Mouse (Mus musculus): ENCODE results near the gene H2-Q10.
"Not testable (repeated sequence)": the region's sequence is repeated elsewhere in the genome, so short reads cannot be mapped to it uniquely, and the experiment has no call there.

Gene H2-Q10

DNA sequence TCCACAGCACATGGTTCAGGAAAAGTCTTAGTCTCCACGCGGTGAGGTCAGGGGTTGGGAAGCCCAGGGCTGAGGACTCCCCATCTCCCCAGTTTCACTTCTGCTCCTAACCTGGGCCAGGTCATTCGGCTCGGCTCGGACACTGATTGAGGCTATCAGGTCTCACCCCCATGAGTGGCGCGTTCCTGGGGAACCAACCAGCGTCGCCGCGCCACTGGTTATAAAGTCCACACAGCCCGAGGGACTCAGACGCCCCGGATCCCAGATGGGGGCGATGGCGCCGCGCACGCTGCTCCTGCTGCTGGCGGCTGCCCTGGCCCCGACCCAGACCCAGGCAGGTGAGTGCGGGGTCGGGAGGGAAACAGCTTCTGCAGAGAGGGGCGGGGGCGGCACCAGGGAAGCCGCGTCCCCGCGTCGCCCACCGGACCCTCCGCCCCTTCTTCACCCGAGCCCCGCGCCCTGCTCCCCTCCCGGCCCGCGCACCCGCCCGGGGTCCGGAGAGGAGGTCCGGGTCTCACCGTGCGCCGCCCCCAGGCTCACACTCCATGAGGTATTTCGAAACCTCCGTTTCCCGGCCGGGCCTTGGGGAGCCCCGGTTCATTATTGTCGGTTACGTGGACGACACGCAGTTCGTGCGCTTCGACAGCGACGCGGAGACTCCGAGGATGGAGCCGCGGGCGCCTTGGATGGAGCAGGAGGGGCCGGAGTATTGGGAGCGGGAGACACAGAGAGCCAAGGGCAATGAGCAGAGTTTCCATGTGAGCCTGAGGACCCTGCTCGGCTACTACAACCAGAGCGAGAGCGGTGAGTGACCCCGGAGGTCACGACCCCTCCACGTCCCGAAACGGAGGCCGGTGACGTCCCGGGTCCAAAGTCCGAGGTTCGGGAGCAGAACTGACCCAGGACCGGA, at the start of gene H2-Q10:
Gene H2-Q10, plus strand, starts transcription at position 248 of the 910 bp plus-strand sequence.
- DNase-seq (ENCODE audit: extremely low read depth, low read depth, low spot score), result no peak

DNA sequence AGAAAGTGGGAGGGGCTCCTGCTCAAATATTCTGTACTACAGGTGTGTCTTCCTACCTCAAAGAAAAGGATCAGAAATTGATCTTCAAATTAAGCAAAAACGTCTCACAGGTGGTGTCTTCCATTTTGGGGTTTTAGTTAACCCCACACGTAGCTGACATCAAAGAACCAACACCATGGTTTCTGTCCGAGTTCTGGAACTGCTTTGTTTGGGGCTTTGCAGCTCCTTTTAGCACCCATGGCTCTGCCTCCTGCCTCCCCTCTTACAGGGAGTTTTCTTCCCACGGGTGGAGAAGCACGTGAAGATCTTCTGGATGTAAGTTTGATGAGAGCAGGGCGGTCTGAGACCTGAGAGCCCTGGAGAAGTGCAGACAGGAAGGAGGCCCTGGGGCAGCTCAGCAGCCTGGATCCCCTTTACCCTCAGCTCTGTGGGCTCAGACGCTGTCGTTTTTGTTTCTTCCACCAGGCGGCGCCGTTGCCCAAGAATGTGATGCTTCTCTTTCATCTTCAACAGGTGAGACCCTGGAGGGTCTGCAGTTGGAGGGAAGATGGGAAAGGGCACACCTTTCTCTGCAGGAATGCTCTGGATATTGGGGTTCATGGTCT, 49.6 kb upstream of the H2-Q10 start:
- not testable (repeated sequence) for DNase-seq (ENCODE audit: extremely low read depth, low read depth, low spot score)

DNA sequence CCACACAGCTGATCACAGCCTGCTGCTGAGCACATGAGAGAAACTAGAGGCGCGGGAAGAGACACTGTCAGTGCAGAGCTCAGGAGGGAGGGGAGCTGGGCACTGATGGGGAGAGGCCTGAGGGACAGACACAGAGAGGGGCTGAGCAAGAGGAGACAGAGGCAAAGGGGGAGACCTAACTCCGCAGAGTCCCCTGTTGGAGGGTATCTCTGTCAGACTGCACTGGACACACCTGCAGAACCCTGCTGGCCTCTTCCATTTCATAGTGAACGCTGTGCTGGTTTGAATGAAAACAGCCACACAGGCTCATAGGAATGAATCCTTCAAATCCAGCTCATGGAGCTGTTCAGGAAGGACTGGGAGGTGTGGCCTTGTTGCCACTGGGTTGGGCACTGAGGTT, 48.6 kb upstream of the H2-Q10 start:
- not testable (repeated sequence) for DNase-seq (ENCODE audit: extremely low read depth, low read depth, low spot score)

DNA sequence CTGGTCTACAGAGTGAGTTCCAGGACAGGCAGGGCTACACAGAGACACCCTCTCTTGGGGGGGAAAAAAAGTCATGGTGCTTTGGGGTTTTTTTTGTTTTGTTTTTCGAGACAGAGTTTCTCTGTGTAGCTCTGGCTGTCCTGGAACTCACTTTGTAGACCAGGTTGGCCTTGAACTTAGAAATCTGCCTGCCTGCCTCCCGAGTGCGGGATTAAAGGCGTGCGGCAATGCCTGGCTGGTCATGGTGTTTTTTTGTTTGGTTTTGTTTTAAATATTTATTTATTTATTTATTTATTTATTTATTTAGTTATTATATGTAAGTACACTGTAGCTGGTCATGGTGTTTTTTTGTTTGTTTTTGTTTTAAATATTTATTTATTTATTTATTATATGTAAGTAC, 47.5 kb upstream of the H2-Q10 start:
- not testable (repeated sequence) for DNase-seq (ENCODE audit: extremely low read depth, low read depth, low spot score)

DNA sequence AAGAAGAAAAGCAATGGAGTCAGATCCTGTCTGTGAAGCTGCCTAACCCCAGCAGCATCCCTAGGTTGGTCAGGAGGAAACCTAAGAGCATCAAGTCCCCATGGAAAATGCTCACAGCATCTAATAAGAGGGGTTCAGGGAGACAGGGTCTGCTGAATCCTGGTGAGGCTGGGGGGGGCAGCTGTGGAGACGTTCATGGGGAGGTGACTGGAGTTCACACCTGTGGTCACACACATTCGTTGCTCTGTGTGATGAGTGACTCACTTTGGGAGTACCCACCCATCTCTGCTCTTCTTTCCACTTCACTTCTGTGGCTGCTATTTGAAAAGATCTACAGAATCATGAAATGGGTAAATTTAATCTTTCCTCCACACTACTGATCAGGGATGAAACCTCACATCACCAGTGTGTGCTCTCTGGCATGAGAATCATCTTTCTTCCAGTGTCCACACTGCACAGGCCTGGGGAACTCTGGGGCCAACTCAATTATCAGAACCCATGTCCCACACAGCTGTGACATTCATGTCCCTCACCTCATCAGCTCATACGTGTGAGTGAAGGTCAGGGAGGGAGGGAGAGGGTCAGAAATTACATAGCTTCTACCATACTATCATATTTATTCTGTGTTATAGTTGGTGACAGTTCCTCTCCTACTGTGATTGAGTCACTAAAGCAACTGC, 46.6 kb upstream of the H2-Q10 start:
- DNase-seq (ENCODE audit: extremely low read depth, low read depth, low spot score), result not testable (repeated sequence)

DNA sequence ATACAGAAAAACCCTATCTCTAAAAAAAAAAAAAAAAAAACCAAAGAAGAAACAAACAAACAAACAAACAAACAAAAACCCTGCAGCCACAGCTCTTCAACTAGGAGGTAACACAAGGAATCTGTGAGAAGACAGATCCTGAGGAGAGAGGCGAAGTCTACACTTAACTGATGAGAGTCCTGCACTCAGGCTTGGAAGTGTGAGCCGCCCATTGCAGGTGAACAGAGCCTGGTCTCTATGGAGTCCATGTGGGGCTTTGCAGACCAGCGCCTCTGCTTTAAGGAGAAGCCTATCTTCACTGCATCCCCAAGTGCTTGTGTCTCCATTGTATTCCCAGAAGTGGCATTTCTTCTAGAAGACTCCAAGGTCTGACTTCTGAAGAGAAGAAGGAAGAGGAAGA, 45.8 kb upstream of the H2-Q10 start:
- DNase-seq (ENCODE audit: extremely low read depth, low read depth, low spot score), result not testable (repeated sequence)

DNA sequence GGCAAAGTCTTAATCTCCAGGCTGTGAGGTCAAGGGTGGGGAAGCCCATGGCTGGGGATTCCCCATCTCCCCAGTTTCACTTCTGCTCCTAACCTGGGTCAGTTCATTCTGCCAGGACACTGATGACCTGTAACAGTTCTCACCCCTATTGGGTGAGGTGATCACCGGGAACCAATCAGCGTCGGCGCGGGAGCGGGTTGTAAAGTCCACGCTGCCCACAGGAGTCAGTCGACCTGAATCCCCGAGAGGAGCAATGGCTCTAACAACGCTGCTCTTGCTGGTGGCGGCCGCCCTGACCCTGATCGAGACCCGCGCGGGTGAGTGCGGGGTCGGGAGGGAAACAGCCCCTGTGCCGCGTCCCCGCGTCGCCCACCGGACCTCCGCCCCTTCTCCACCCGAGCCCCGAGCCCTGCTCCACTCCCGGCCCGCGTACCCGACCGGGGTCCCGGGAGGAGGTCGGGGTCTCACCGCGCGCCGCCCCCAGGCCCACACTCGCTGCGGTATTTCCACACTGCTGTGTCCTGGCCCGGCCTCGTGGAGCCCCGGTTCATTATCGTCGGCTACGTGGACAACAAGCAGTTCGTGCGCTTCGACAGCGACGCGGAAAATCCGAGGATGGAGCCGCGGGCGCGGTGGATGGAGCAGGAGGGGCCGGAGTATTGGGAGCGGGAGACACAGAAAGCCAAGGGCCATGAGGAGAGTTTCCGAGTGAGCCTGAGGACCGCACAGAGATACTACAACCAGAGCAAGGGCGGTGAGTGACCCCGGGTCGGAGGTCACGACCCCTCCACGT, 45.1 kb upstream of the H2-Q10 start, which contains the start of gene H2-Q6:
Gene H2-Q6, plus strand, starts transcription at position 227 of the 793 bp plus-strand sequence.
- not testable (repeated sequence) for DNase-seq (ENCODE audit: extremely low read depth, low read depth, low spot score)

DNA sequence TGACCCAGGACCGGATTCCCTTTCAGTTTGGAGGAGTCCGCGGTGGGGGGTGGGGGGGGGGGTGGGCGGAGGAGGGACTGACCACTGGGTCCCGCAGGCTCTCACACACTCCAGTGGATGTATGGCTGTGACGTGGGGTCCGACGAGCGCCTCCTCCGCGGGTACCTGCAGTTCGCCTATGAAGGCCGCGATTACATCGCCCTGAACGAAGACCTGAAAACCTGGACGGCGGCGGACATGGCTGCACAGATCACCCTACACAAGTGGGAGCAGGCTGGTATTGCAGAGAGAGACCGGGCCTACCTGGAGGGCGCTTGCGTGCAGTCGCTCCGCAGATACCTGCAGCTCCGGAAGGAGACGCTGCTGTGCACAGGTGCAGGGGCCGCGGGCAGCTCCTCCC, 44.4 kb upstream of the H2-Q10 start:
- not testable (repeated sequence) for DNase-seq (ENCODE audit: extremely low read depth, low read depth, low spot score)

DNA sequence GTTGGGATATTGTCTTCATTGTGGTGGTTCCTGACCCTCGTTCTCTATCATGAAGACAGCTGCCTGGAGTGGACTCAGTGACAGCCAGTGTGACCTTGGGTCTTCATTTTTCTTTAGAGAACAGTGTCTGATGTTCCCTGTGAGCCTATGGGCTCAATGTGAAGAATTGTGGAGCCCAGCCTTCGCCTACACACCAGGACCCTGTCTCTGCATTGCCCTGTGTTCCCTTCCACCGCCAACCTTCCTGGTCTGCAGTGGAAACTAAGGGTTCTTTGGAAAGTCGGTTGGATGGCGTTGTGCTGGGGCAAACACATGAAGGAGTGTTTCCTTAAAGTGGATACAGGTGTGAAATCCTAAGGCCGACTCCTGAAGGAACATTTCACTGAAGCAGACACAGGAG, 41.0 kb upstream of the H2-Q10 start:
- not testable (repeated sequence) for DNase-seq (ENCODE audit: extremely low read depth, low read depth, low spot score)

DNA sequence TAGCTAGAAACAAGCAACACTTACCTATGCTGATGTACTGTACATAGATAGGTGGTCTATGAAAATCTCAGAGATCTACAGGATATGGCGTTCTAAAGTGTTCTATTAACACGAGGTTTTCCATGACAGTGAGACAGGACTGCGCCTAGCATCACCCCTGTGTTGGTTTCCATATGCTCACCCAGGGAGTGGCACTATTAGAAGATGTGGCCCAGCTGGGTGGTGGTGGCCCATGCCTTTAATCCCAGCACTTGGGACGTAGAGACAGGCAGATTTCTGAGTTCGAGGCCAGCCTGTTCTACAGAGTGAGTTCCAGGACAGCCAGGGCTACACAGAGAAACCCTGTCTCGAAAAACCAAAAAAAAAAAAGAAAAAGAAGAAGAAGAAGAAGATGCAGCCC, 39.2 kb upstream of the H2-Q10 start:
- not testable (repeated sequence) for DNase-seq (ENCODE audit: extremely low read depth, low read depth, low spot score)

DNA sequence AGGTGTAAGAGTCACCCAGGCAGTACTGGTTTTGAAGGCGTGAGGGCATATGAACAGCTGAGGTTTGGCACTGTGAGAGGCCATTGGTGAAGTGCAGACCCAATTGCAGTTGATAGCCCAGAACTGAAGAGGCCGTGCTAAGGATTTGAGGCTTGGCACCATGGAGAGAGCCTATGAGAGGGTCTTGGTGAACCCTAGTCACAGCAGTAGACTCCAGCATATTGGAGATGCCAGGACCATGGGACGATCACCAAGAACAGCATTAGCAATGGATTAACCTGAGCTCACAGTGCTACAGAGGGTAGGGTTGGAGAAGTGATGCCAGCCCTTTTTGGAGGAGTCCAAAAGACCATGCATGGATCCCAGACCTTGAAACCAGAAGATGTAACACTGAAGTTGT, 37.7 kb upstream of the H2-Q10 start:
- DNase-seq (ENCODE audit: extremely low read depth, low read depth, low spot score), result not testable (repeated sequence)

DNA sequence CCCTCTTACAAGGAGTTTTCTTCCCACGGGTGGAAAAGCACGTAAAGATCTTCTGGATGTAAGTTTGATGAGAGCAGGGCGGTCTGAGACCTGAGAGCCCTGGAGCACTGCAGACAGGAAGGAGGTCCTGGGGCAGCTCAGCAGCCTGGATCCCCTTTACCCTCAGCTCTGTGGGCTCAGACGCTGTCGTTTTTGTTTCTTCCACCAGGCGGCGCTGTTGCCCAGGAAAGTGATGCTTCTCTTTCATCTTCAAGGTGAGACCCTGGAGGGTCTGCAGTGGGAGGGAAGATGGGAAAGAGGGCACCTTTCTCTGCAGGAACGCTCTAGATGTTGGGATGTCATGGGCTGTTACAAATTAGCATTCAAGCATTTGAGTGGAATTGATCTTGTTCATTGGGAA, 35.1 kb upstream of the H2-Q10 start:
- not testable (repeated sequence) for DNase-seq (ENCODE audit: extremely low read depth, low read depth, low spot score)

DNA sequence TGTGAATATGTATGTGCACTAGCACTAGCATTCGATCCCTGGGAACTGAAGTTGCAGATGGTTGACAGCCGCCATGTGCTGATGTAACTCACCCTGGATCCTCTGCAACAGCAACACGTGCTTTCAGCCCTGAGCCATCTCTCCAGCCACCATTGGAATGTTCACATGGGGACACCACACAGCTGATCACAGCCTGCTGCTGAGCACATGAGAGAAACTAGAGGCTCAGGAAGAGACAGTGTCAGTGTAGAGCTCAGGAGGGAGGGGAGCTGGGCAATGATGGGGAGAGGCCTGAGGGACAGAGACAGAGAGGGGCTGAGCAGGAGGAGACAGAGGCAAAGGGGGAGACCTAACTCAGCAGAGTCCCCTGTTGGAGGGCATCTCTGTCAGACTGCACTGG, 34.3 kb upstream of the H2-Q10 start:
- not testable (repeated sequence) for DNase-seq (ENCODE audit: extremely low read depth, low read depth, low spot score)

DNA sequence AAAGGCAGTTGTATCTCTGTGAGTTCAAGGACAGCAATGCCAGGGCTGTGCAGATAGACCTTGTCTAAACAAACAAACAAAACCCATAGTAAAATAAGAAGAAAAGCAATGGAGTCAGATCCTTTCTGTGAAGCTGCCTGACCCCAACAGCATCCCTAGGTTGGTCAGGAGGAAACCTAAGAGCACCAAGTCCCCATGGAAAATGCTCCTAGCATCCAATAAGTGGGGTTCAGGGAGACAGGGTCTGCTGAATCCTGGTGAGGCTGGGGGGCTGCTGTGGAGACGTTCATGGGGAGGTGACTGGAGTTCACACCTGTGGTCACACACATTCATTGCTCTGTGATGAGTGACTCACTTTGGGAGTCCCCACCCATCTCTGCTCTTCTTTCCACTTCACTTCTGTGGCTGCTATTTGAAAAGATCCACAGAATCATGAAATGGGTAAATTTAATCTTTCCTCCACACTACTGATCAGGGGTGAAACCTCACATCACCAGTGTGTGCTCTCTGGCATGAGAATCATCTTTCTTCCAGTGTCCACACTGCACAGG, 32.4 kb upstream of the H2-Q10 start:
- not testable (repeated sequence) for DNase-seq (ENCODE audit: extremely low read depth, low read depth, low spot score)

DNA sequence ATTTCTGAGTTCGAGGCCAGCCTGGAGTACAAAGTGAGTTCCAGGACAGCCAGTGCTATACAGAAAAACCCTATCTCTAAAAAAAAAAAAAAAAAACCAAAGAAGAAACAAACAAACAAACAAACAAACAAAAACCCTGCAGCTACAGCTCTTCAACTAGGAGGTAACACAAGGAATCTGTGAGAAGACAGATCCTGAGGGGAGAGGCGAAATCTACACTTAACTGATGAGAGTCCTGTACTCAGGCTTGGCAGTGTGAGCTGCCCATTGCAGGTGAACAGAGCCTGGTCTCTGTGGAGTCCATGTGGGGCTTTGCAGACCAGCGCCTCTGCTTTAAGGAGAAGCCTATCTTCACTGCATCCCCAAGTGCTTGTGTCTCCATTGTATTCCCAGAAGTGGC, 31.5 kb upstream of the H2-Q10 start:
- not testable (repeated sequence) for DNase-seq (ENCODE audit: extremely low read depth, low read depth, low spot score)

DNA sequence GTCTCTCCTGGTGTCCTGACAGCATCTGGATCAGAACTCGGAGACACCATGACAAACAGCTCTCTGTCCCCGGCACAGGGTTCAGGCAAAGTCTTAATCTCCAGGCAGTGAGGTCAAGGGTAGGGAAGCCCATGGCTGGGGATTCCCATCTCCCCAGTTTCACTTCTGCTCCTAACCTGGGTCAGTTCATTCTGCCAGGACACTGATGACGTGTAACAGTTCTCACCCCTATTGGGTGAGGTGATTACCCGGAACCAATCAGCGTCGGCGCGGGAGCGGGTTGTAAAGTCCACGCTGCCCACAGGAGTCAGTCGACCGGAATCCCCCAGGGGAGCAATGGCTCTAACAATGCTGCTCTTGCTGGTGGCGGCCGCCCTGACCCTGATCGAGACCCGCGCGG, 31.0 kb upstream of the H2-Q10 start, which contains the start of gene H2-Q7:
Gene H2-Q7, plus strand, starts transcription at position 271 of the 400 bp plus-strand sequence.
- DNase-seq (ENCODE audit: extremely low read depth, low read depth, low spot score), result not testable (repeated sequence)

DNA sequence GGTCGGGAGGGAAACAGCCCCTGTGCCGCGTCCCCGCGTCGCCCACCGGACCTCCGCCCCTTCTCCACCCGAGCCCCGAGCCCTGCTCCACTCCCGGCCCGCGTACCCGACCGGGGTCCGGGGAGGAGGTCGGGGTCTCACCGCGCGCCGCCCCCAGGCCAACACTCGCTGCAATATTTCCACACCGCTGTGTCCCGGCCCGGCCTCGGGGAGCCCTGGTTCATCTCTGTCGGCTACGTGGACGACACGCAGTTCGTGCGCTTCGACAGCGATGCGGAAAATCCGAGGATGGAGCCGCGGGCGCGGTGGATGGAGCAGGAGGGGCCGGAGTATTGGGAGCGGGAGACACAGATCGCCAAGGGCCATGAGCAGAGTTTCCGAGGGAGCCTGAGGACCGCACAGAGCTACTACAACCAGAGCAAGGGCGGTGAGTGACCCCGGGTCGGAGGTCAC, 30.6 kb upstream of the H2-Q10 start:
- not testable (repeated sequence) for DNase-seq (ENCODE audit: extremely low read depth, low read depth, low spot score)

DNA sequence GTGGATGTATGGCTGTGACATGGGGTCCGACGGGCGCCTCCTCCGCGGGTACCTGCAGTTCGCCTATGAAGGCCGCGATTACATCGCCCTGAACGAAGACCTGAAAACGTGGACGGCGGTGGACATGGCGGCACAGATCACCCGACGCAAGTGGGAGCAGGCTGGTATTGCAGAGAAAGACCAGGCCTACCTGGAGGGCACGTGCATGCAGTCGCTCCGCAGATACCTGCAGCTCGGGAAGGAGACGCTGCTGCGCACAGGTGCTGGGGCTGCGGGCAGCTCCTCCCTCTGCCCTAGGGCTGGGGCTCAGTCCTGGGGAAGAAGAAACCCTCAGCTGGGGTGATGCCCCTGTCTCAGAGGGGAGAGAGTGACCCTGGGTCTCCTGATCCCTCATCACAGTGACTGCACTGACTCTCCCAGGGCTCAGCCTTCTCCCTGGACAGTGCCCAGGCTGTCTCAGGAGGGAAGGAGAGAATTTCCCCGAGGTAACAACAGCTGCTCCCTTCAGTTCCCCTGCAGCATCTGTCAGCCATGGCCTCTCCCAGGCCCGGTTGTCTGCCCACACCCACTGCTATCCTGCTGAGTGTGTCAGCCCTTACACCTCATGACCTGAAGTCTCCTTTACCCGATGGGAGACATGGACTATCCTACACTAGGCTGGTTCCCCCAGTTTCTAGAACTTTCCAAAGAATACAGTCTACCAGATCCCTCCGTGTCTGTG, 29.8 kb upstream of the H2-Q10 start:
- not testable (repeated sequence) for DNase-seq (ENCODE audit: extremely low read depth, low read depth, low spot score)

DNA sequence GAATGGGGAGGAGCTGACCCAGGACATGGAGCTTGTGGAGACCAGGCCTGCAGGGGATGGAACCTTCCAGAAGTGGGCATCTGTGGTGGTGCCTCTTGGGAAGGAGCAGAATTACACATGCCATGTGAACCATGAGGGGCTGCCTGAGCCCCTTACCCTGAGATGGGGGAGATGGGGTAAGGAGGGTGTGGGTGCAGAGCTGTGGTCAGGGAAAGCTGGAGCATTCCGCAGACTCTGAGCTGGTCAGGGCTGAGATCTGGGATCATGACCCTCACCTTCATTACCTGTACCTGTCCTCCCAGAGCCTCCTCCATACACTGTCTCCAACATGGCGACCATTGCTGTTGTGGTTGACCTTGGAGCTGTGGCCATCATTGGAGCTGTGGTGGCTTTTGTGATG, 27.5 kb upstream of the H2-Q10 start:
- not testable (repeated sequence) for DNase-seq (ENCODE audit: extremely low read depth, low read depth, low spot score)
